8 mouse cellular contexts compared by ENCODE assay signal in genomic region chr19:41952287-41952686, GRCm38 (mm10). TPM values are rescaled to one million over a fixed set of nuclear protein-coding genes. Genes with fewer than 3 reads are reported as not detected.
DNase-seq lines count a peak whose midpoint lies in the region; ATAC-seq lines count a peak whose summit lies in the region.

No protein-coding gene starts in this region.

- DNase-seq in adrenal gland, adult 2 months = peak; percentile 10
- DNase-seq in adrenal gland, adult 8-10 months = no peak
- peak; percentile 27 for DNase-seq in kidney, postnatal 10 days
- DNase-seq in kidney, adult 9 months = no peak
- DNase-seq in 3T3-L1 (ENCODE audit: low read depth, low spot score) = peak; percentile 68
- DNase-seq in spleen, adult 12 weeks (ENCODE audit: low spot score) = no peak
- DNase-seq in gastrocnemius, postnatal 4 days (ENCODE audit: low spot score in 2 of 2) = no peak

- peak; percentile 65; the same call in 1 of the 2 replicates for ATAC-seq in common myeloid progenitor, adult 5-6 weeks (replicated peaks; ENCODE audit: low read depth, poor library complexity, severe bottlenecking)

RNA-seq across cellular contexts. Expression of gene Zdhhc16, which starts 19.0 kb away (rescaled TPM):
- 10 to 100 TPM; 26.0 to 26.2 TPM for total RNA-seq in adrenal gland, adult 2 months (2021)
- polyA plus RNA-seq in adrenal gland, adult 2 months (2012; rRNA removed) = 56.9 and 73.6 TPM in 2 replicates
- total RNA-seq in adrenal gland, adult 8-10 months (2022) = 10 to 100 TPM; 29.5 to 40.7 (median 34.8) TPM
- total RNA-seq in common myeloid progenitor, adult 5-6 weeks (2017) = 21.9 and 41.6 TPM in 2 replicates
- total RNA-seq in gastrocnemius, postnatal 4 days (2021) = 10 to 100 TPM; 36.0 to 36.5 TPM

RNA-seq across cellular contexts. Expression of gene Exosc1, which starts 19.1 kb away (rescaled TPM):
- total RNA-seq in adrenal gland, adult 2 months (2021) = 10 to 100 TPM; 28.2 to 31.9 TPM
- 6.9 and 9.4 TPM in 2 replicates for polyA plus RNA-seq in adrenal gland, adult 2 months (2012; rRNA removed)
- 10 to 100 TPM; 26.6 to 34.0 (median 30.8) TPM for total RNA-seq in adrenal gland, adult 8-10 months (2022)
- total RNA-seq in common myeloid progenitor, adult 5-6 weeks (2017) = 77.8 and 81.5 TPM in 2 replicates
- total RNA-seq in gastrocnemius, postnatal 4 days (2021) = 10 to 100 TPM; 19.6 to 24.5 TPM

RNA-seq across cellular contexts. Expression of gene Mms19, which starts 28.7 kb away (rescaled TPM):
- total RNA-seq in adrenal gland, adult 2 months (2021) = 10 to 100 TPM; 15.9 to 22.0 TPM
- polyA plus RNA-seq in adrenal gland, adult 2 months (2012; rRNA removed) = 48.3 and 49.2 TPM in 2 replicates
- 10 to 100 TPM; 25.4 to 36.3 (median 29.7) TPM for total RNA-seq in adrenal gland, adult 8-10 months (2022)
- 13.5 and 34.9 TPM in 2 replicates for total RNA-seq in common myeloid progenitor, adult 5-6 weeks (2017)
- total RNA-seq in gastrocnemius, postnatal 4 days (2021) = 10 to 100 TPM; 20.5 to 29.1 TPM

RNA-seq across cellular contexts. Expression of gene Ubtd1, which starts 29.3 kb away (rescaled TPM):
- total RNA-seq in adrenal gland, adult 2 months (2021) = 10 to 100 TPM; 12.8 to 21.1 TPM
- 29.3 and 31.3 TPM in 2 replicates for polyA plus RNA-seq in adrenal gland, adult 2 months (2012; rRNA removed)
- 10 to 100 TPM; 17.2 to 23.2 (median 21.2) TPM for total RNA-seq in adrenal gland, adult 8-10 months (2022)
- total RNA-seq in common myeloid progenitor, adult 5-6 weeks (2017) = 3.6 and 4.1 TPM in 2 replicates
- 10 to 100 TPM; 37.5 to 39.7 TPM for total RNA-seq in gastrocnemius, postnatal 4 days (2021)

RNA-seq across cellular contexts. Expression of gene Pgam1, which starts 40.6 kb away (rescaled TPM):
- total RNA-seq in adrenal gland, adult 2 months (2021) = 100 to 1,000 TPM; 804 to 889 TPM
- 521 and 639 TPM in 2 replicates for polyA plus RNA-seq in adrenal gland, adult 2 months (2012; rRNA removed)
- 100 to 1,000 TPM; 650 to 931 (median 818) TPM for total RNA-seq in adrenal gland, adult 8-10 months (2022)
- 206 and 215 TPM in 2 replicates for total RNA-seq in common myeloid progenitor, adult 5-6 weeks (2017)
- 10 to 100 TPM; 53.2 to 57.9 TPM for total RNA-seq in gastrocnemius, postnatal 4 days (2021)

Comparison
In these comparisons a context has a peak if more than half of its experiments do, and no peak if none do; other contexts are left out.
1. DNase-seq: peak in adrenal gland, adult 2 months (single experiment), kidney, postnatal 10 days (single experiment) and 3T3-L1 (single experiment); none in adrenal gland, adult 8-10 months (single experiment), kidney, adult 9 months (single experiment), spleen, adult 12 weeks (single experiment) and gastrocnemius, postnatal 4 days (0 of 2).